Mouse (Mus musculus): ENCODE results near the gene Exosc5. TPM values are rescaled to one million over a fixed set of nuclear protein-coding genes. Genes with fewer than 3 reads are reported as not detected.

Exosc5 gene
- 30.1 and 33.2 TPM in 2 replicates for polyA plus RNA-seq (2015; fragmentation: Nextera tagmentation; extraction: Ambion mirVana)

GRCm38 (mm10) chr7:25658657-25659472, at the start of gene Exosc5, which contains the start of gene Bckdha:
Gene Exosc5 (plus strand): TSS chr7:25659164.
Gene Bckdha (minus strand): TSS chr7:25658981.

DNA sequence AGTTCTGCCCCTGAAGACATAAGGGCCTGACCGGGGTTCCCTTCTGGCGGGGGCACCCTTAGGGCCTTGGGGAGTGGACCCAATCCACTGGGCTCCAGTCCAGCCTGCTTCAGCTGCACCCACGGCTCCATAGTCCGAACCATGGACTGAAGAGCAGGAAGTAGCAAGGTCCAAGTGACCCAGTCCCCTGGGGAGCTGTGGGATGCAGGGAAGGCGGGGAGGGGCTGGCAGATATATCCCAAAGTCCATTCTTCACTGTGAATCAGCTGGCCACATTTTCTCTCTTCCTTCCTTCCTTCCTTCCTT, 43.3 kb upstream of the Exosc5 start, which contains the start of gene Erich4:
Erich4 (minus strand) TSS at position 187 of the 306 bp plus-strand sequence.

GRCm38 (mm10) chr7:25618865-25619721, 39.9 kb upstream of the Exosc5 start, which contains the start of gene Dmac2:
Gene Dmac2 (plus strand): TSS chr7:25619414.

GRCm38 (mm10) chr7:25626509-25627430, 32.2 kb upstream of the Exosc5 start, which contains the start of gene B3gnt8:
Gene B3gnt8 (plus strand): TSS chr7:25626654.

DNA sequence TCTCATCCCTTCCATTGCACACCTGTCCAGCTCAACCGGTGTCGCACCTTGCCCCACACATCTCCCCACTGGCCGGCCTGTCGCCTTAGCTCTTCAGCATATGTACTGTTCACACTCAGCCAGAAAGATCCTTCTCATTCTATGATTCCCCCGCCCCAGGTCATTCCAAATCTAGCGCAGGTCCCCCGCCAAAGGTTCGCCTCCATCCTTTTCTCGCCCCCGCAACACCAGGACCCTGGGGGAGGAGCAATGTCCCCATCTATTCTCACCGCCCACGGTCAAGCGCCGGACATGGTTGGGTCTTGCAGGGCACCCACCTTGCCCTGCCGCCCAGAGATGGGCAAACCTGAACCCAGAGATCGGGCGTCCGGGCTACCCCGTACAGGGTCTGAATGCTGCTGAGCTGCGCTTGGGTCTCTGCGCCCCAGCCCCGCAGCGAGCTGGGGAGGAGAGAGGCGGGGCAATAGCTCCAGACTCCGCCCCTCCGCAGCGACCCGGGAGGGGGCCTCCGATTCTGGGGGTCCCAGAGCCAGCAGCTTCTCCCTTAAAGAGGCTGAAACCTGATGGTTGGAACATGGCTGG, 15.8 kb downstream of the Exosc5 start, which contains the start of gene Tmem91:
Tmem91 (minus strand) TSS at position 448 of the 582 bp plus-strand sequence.

DNA sequence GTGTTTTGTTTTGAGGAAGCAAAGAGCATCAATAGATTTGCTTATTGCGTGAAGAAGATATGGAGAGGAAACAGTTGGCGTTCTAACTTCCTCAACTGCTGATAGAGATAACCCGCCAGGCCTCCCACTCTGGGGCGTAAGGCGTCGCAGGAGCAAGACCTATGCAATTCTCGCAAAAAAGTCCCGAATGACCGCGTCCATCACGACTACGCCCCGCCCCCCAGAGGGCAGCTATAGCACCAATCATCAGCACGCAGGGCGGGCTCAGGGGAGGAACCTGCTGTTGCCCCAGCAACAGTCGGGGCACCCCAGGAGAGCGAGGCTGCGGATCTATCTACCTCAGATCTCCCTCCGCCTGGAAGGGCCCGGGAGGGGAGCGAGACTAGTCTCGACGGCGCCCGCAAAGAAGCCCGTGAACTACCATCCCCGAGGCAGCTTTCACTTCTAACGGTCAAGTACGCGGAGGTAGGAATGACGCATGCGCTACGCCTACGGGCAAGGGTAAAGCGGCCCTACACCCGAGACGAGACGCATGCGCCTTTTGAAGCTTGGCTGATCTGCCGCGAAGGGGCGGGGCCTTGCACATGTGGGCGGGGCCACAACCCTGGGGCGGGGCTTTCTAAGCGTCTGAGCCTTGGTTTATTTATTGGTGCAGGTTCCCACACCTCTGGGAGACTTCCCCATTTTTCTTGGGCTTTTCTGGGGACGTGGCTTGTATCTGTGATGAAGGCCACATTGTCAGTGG, 21.7 kb downstream of the Exosc5 start, which contains the start of gene B9d2:
B9d2 (plus strand) TSS at position 267 of the 745 bp plus-strand sequence.

DNA sequence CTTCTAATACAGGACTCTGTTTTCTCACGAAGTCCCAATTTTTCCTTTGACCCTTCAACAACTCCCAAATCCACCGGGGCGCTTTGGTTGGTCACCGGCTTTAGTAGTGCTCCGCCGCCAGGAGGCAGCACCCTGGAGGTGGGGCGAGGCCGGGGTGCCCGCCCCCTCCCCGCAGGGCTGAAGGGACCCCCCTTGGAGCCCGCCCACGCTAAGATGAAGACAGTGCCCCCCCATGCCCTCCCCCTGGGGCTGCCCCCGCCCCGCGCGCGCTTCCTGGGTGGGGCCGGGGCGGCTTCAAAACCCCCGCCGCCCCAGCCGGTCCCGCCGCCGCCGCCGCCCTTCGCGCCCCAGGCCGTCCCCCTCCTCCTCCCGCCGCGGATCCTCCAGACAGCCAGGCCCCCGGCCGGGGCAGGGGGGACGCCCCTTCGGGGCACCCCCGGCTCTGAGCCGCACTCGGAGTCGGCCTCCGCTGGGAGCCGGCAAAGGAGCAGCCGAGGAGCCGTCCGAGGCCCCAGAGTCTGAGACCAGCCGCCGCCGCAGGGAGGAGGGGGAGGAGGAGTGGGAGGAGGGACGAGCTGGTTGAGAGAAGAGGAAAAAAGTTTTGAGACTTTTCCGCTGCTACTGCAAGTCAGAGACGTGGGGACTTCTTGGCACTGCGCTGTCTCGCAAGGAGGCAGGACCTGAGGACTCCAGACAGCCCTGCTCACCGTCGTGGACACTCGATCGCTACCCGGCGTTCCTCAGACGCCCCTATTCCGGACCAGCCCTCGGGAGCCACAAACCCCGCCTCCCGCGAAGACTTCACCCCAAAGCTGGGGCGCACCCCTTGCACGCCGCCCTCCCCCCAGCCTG, 27.9 kb downstream of the Exosc5 start, which contains the start of gene Tgfb1:
Tgfb1 (plus strand) TSS at position 323 of the 852 bp plus-strand sequence.

DNA sequence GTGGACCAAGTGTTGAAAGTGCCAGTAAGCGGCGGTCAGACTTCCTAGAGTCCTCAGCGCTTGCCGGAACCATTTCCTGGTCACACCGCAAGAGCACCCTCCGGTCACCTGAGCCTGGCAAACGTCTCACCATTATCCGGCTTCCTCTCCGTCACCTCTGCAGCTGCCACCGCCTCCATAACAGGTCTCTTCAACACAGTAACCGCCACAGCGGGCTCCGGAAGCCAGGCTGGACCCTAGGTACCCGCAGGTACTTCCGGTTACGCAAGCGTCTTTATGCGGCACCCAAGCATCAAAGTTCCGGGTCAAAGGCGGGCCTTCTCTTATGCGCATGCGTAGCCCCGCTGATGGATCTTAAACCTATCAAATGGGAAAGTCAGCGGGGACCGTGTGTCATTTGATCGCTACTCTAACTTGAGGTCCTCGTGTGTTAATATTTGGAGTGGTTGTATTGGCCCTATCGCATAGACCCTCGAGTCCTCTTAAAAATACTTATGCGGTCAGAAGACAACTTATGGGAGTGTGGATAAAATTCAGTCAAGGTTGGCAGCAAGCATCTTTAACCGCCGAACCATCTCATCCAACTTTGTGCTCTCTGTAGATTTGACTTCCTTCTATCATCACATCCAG, 59.9 kb downstream of the Exosc5 start, which contains the start of gene Ccdc97:
Ccdc97 (minus strand) TSS at position 301 of the 630 bp plus-strand sequence.

Other genes starting within 250 kb of the Exosc5 start
- not detected in 2 replicates for gene Cxcl17, start 246.3 kb upstream of the Exosc5 start, polyA plus RNA-seq (2015; fragmentation: Nextera tagmentation; extraction: Ambion mirVana)
- gene Ceacam1, start 181.6 kb upstream of the Exosc5 start, polyA plus RNA-seq (2015; fragmentation: Nextera tagmentation; extraction: Ambion mirVana) = 4.0 and 4.1 TPM in 2 replicates
- not detected in 2 replicates for gene Ceacam2, start 119.3 kb upstream of the Exosc5 start, polyA plus RNA-seq (2015; fragmentation: Nextera tagmentation; extraction: Ambion mirVana)
- gene Erich4, start 43.3 kb upstream of the Exosc5 start, polyA plus RNA-seq (2015; fragmentation: Nextera tagmentation; extraction: Ambion mirVana) = not detected in 2 replicates
- gene Dmac2, start 39.8 kb upstream of the Exosc5 start, polyA plus RNA-seq (2015; fragmentation: Nextera tagmentation; extraction: Ambion mirVana) = 28.5 and 29.4 TPM in 2 replicates
- 3.1 and 3.4 TPM in 2 replicates for gene B3gnt8, start 32.5 kb upstream of the Exosc5 start, polyA plus RNA-seq (2015; fragmentation: Nextera tagmentation; extraction: Ambion mirVana)
- gene Bckdha, start 183 bp upstream of the Exosc5 start, polyA plus RNA-seq (2015; fragmentation: Nextera tagmentation; extraction: Ambion mirVana) = 68.8 and 82.8 TPM in 2 replicates
- 0.46 and 0.83 TPM in 2 replicates for gene Tmem91, start 16.0 kb downstream of the Exosc5 start, polyA plus RNA-seq (2015; fragmentation: Nextera tagmentation; extraction: Ambion mirVana)
- 17.0 and 18.4 TPM in 2 replicates for gene B9d2, start 21.6 kb downstream of the Exosc5 start, polyA plus RNA-seq (2015; fragmentation: Nextera tagmentation; extraction: Ambion mirVana)
- 1.3 and 2.0 TPM in 2 replicates for gene Tgfb1, start 27.8 kb downstream of the Exosc5 start, polyA plus RNA-seq (2015; fragmentation: Nextera tagmentation; extraction: Ambion mirVana)
- 14.0 and 14.7 TPM in 2 replicates for gene Ccdc97, start 59.9 kb downstream of the Exosc5 start, polyA plus RNA-seq (2015; fragmentation: Nextera tagmentation; extraction: Ambion mirVana)
- 28.8 and 29.8 TPM in 2 replicates for gene Hnrnpul1, start 95.6 kb downstream of the Exosc5 start, polyA plus RNA-seq (2015; fragmentation: Nextera tagmentation; extraction: Ambion mirVana)
- 77.7 and 92.7 TPM in 2 replicates for gene Axl, start 129.5 kb downstream of the Exosc5 start, polyA plus RNA-seq (2015; fragmentation: Nextera tagmentation; extraction: Ambion mirVana)
- 0.13 and 0.62 TPM in 2 replicates for gene Cyp2s1, start 157.7 kb downstream of the Exosc5 start, polyA plus RNA-seq (2015; fragmentation: Nextera tagmentation; extraction: Ambion mirVana)
- 0.19 TPM in 1 of 2 replicates, not detected in the other for gene Cyp2b10, start 238.5 kb downstream of the Exosc5 start, polyA plus RNA-seq (2015; fragmentation: Nextera tagmentation; extraction: Ambion mirVana)